Mouse (Mus musculus) hindbrain, embryonic 10.5 days (tissue): ENCODE data around the gene Veph1. TPM values are rescaled to one million over a fixed set of nuclear protein-coding genes. Genes with fewer than 3 reads are reported as not detected.

Experiments
- DNase-seq: peaks from one replicate; pipeline ENCODE4 v3.0.0-alpha.2; 2017; ENCODE audit warnings: low spot score
- H3K27ac ChIP-seq: fragments of 300-500 bp; sonication (generic); 2 replicates; pipeline ENCODE4 v1.5.1; 2016; ENCODE audit warnings: mild to moderate bottlenecking, moderate library complexity
- H3K27me3 ChIP-seq: fragments of 300-500 bp; sonication (generic); 2 replicates; pipeline ENCODE4 v1.6.1; 2016; ENCODE audit warnings: mild to moderate bottlenecking; ENCODE audit not compliant: poor library complexity, insufficient read depth, severe bottlenecking
- H3K36me3 ChIP-seq: fragments of 300-500 bp; sonication (generic); 2 replicates; pipeline ENCODE4 v1.6.1; 2016; ENCODE audit warnings: mild to moderate bottlenecking, moderate library complexity
- H3K4me1 ChIP-seq: fragments of 300-500 bp; sonication (generic); replicated peaks from 2 replicates; pipeline ENCODE4 v1.6.1; 2016; ENCODE audit warnings: mild to moderate bottlenecking
- H3K4me3 ChIP-seq: fragments of 300-500 bp; sonication (generic); 2 replicates; pipeline ENCODE4 v1.5.1; 2016; ENCODE audit warnings: mild to moderate bottlenecking, moderate library complexity
- H3K9me3 ChIP-seq: fragments of 300-500 bp; sonication (generic); 2 replicates; pipeline ENCODE4 v1.6.1; 2016; ENCODE audit warnings: mild to moderate bottlenecking, moderate library complexity
- WGBS: fragments of 180-500 bp; shearing (Covaris S2); methylation state at CpG from one replicate; pipeline ENCODE4 v1.1.7; 2016; 5-methylcytosine and 5-hydroxymethylcytosine counted together
- polyA plus RNA-seq: library from polyadenylated mRNA; unstranded; fragments of >200 nt; fragmentation: Nextera tagmentation; extraction: Ambion mirVana; gene quantifications from 2 replicates; pipeline ENCODE4 v1.2.1, GENCODE M21; 2016

Gene Veph1
- polyA plus RNA-seq, 1 experiment from 2014 or later = 11.4 TPM

GRCm38 (mm10) chr3:66024220-66024792, 272.3 kb downstream of the Veph1 start:
- no peaks in the 10 kb centered on the region for H3K4me1 ChIP-seq
- no peaks in the 10 kb centered on the region for H3K9me3 ChIP-seq
- no peak for DNase-seq
- 69% methylated on average over 5 of the region's 5 CpGs for WGBS
- H3K27me3 ChIP-seq = no peaks in the 10 kb centered on the region
- no peaks in the 10 kb centered on the region for H3K36me3 ChIP-seq
- H3K4me3 ChIP-seq = no peak overlapping the region
- no peak overlapping the region for H3K27ac ChIP-seq

GRCm38 (mm10) chr3:66019171-66019570, 277.5 kb downstream of the Veph1 start:
- Histone ChIP-seq H3K4me1 (no peaks in the 10 kb centered on the region), H3K27me3 (no peaks in the 10 kb centered on the region), H3K36me3 (no peaks in the 10 kb centered on the region), H3K4me3 (no peak overlapping the region), H3K9me3 (no peaks in the 10 kb centered on the region), H3K27ac (no peak overlapping the region)
- DNase-seq = no peak
- WGBS = 98% methylated on average over 5 of the region's 5 CpGs

- Histone ChIP-seq H3K4me1 (no peaks in the 10 kb centered on the region), H3K4me3 (no peak overlapping the region), H3K9me3 (no peaks in the 10 kb centered on the region), H3K27me3 (no peaks in the 10 kb centered on the region), H3K27ac (no peak overlapping the region), H3K36me3 (no peaks in the 10 kb centered on the region)
- DNase-seq = no peak
- 85% methylated on average over 3 of the region's 3 CpGs for WGBS
Measured at GRCm38 (mm10) chr3:66007632-66008401, 288.8 kb downstream of the Veph1 start.

GRCm38 (mm10) chr3:66004989-66005388, 291.6 kb downstream of the Veph1 start:
- WGBS = 83% methylated on average over 4 of the region's 4 CpGs
- no peaks in the 10 kb centered on the region; the same call in 1 of the 2 replicates for H3K4me1 ChIP-seq
- H3K9me3 ChIP-seq = no peaks in the 10 kb centered on the region
- no peak for DNase-seq
- no peaks in the 10 kb centered on the region for H3K36me3 ChIP-seq
- H3K27me3 ChIP-seq = no peaks in the 10 kb centered on the region
- no peak overlapping the region for H3K4me3 ChIP-seq
- no peak overlapping the region for H3K27ac ChIP-seq

- no peak for DNase-seq
- Histone ChIP-seq H3K27me3 (no peaks in the 10 kb centered on the region), H3K4me3 (no peak overlapping the region), H3K36me3 (no peaks in the 10 kb centered on the region), H3K4me1 (no peaks in the 10 kb centered on the region; the same call in 1 of the 2 replicates), H3K9me3 (no peaks in the 10 kb centered on the region), H3K27ac (no peak overlapping the region)
- 75% methylated on average over 7 of the region's 7 CpGs for WGBS
Measured at GRCm38 (mm10) chr3:66004220-66004951, 292.3 kb downstream of the Veph1 start.

Other genes with a start within 250 kb of the Veph1 start
- gene Ptx3, start 76.9 kb downstream of the Veph1 start, polyA plus RNA-seq = 24.6 and 32.6 TPM in 2 replicates